Mouse (Mus musculus): ENCODE data around the gene Tmem97.
"Not testable (repeated sequence)": the region's sequence is repeated elsewhere in the genome, so short reads cannot be mapped to it uniquely, and the experiment has no call there.

The Tmem97 gene

GRCm38 (mm10) chr11:78550168-78551058 is at the start of gene Tmem97:
TSS of gene Tmem97 (minus strand) at chr11:78550777.
- peak; percentile 98 for DNase-seq

GRCm38 (mm10) chr11:78600051-78600450 is 49.5 kb upstream of the Tmem97 start:
- DNase-seq = peak; percentile 28

- no peak for DNase-seq
Measured at GRCm38 (mm10) chr11:78598763-78599415, 48.3 kb upstream of the Tmem97 start.

GRCm38 (mm10) chr11:78596750-78597149 is 46.2 kb upstream of the Tmem97 start:
- DNase-seq = no peak

- no peak for DNase-seq
Measured at GRCm38 (mm10) chr11:78595773-78596172, 45.2 kb upstream of the Tmem97 start.

GRCm38 (mm10) chr11:78594271-78594964 is 43.8 kb upstream of the Tmem97 start:
- DNase-seq = no peak

GRCm38 (mm10) chr11:78587677-78588076 is 37.1 kb upstream of the Tmem97 start:
- not testable (repeated sequence) for DNase-seq

GRCm38 (mm10) chr11:78586099-78586498 is 35.5 kb upstream of the Tmem97 start:
- DNase-seq = no peak

GRCm38 (mm10) chr11:78582848-78583247 is 32.3 kb upstream of the Tmem97 start:
- no peak for DNase-seq

- DNase-seq = no peak
Measured at GRCm38 (mm10) chr11:78574975-78575374, 24.4 kb upstream of the Tmem97 start.

- DNase-seq = no peak
Measured at GRCm38 (mm10) chr11:78574536-78574935, 24.0 kb upstream of the Tmem97 start.

GRCm38 (mm10) chr11:78574031-78574430 is 23.5 kb upstream of the Tmem97 start:
- DNase-seq = not testable (repeated sequence)

- DNase-seq = no peak
Measured at GRCm38 (mm10) chr11:78571854-78572253, 21.3 kb upstream of the Tmem97 start.

- no peak for DNase-seq
Measured at GRCm38 (mm10) chr11:78571441-78571840, 20.9 kb upstream of the Tmem97 start.

GRCm38 (mm10) chr11:78569806-78570205 is 19.2 kb upstream of the Tmem97 start:
- DNase-seq = no peak

- no peak for DNase-seq
Measured at GRCm38 (mm10) chr11:78568827-78569226, 18.2 kb upstream of the Tmem97 start.

GRCm38 (mm10) chr11:78567614-78568013 is 17.0 kb upstream of the Tmem97 start:
- DNase-seq = no peak

- peak; percentile 74 for DNase-seq
Measured at GRCm38 (mm10) chr11:78566775-78567174, 16.2 kb upstream of the Tmem97 start.

- DNase-seq = peak; percentile 87
Measured at GRCm38 (mm10) chr11:78560447-78560846, 9.9 kb upstream of the Tmem97 start.

GRCm38 (mm10) chr11:78557241-78557640 is 6.7 kb upstream of the Tmem97 start:
- peak; percentile 76 for DNase-seq

- DNase-seq = no peak
Measured at GRCm38 (mm10) chr11:78556070-78556469, 5.5 kb upstream of the Tmem97 start.

- DNase-seq = peak; percentile 23
Measured at GRCm38 (mm10) chr11:78555623-78556022, 5.0 kb upstream of the Tmem97 start.

GRCm38 (mm10) chr11:78551059-78551398 is 452 bp upstream of the Tmem97 start:
- no peak for DNase-seq
